Mouse (Mus musculus) cerebellum, adult 9-10 months (tissue): ENCODE results near the gene Bco2.

ENCODE experiments used
- DNase-seq: peaks from one replicate; pipeline ENCODE4 v3.0.0; 2022

The Bco2 gene

DNA sequence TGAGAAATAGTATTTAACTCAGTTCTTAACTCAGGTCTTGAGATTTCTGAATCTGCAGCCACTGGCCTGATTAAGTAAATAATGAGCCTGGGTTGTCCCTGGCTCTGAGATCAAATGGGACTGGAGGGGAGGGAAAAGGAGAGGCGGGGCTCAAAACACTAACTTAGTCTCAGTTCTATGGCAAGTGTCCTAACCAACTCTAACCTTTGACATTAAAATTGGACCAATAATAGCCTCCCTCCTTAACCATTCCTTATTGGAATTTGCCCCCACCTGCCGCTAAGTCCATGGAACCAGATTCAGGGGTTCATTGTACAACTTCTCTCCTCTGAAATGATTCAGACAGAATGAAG lies at the start of gene Bco2:
Gene Bco2, minus strand, starts transcription at position 88 of the 353 bp plus-strand sequence.
- DNase-seq = no peak

DNA sequence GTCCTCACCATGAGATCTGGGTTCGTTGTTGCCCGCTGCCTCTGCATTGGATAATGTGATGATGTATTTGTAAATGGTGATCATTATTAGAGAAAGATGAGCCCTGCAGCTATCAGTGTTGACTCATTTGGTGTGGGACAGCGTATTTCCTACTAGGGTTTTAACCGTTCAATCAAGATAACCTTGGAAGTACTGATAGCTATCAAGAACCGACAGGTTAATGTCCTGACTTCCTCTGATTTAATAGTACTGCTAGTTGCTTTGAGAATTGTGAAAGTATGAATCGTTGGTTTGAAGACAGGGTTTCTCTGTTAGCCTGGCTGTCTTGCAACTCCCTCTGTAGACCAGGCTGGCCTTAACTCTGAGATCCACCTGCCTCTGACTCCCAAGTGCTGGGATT lies 49.4 kb upstream of the Bco2 start:
- no peak for DNase-seq

DNA sequence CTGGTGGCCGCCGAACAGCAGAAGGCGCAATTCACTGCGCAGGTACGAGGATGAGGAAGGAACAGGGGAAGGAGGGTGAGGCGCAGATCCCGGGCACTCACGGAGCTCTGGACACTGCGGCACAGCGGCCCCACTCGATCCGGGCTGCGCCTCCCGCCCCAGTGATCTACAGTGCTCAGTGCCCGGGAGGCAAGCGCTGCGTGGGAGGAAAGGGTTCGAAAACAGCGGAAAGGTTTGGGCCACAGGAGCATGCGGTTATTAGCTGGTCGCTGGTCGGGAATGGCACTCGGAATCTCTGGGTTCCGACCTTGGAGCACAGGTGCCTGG lies 49.0 kb upstream of the Bco2 start:
- no peak for DNase-seq

DNA sequence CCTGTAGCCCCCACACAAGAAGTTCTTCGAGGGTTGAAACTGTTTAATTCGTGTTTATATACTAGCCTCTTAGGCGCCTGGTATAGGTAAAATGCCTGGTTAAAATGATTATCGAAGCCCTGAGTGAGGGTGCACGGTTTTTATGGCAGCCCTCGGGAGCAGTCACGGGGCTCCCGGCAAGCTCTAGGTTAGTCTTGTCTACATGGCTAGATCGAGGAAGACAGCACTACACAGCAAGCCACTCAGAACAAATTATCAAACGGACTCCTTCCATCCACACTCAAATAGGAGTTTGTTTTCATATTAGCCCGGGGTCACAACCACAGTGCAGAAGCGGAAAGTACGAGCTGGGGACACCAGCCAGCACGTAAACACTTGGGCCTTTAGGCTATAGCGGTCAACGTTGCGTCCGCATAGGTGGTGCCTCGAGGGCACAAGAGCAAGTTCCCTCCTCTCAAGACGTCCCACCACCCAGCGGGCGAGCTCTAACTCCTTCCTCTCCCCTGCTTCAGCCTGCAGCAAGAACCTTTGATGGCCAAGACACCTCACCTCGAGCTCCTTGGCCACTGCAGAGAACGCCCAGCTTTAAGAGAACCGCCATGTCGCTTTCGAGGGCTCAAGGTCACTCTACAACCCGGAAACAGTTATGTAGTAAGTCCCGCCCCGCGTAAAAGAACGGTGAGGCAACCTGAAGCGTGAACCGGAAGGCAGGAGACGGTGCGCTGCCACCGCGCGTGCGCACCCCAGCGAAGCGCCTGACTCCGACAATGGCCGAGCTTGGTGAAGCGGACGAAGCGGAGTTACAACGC lies 48.4 kb upstream of the Bco2 start, which contains the start of the genes Sdhd and Timm8b:
Gene Sdhd, minus strand, starts transcription at position 624 of the 809 bp plus-strand sequence.
Gene Timm8b, plus strand, starts transcription at position 722 of the 809 bp plus-strand sequence.
- DNase-seq = peak; percentile 96

DNA sequence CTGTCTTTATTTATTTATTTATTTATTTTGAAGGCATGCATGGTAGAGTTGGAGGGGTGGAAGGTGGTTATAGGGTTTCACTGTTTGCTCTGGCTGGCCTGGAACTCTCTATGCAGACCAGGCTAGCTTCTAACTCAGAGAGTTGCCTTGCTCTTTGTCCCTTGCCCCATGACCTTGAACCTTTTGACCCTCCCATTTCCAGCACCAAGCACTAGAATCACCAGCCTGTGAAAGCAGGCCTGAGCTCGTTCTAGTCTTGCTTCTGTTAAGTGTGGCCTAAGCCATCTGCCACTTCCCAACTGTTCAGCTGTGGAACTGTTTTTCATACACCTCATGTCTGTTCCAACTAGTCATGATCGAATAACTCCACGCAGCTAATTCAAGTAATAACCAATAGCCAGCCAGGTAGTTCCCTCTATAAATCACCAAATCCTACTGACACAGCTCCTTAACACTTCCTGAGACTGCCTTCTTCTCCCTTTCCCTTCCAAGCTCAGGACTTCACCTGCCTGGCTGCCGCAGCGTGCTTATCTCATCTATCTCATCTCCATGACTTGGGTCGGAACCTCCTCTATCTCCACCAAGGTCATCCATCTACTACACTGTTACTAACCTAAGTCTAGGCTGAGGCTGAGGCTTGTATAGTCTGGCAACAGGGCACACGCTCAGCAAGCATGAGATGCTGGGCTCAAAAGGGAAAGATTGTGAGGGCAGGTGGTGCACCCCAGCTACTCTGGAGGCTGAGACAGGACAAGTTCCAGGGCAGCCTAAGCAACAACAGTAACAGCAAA lies 47.3 kb upstream of the Bco2 start:
- no peak for DNase-seq

DNA sequence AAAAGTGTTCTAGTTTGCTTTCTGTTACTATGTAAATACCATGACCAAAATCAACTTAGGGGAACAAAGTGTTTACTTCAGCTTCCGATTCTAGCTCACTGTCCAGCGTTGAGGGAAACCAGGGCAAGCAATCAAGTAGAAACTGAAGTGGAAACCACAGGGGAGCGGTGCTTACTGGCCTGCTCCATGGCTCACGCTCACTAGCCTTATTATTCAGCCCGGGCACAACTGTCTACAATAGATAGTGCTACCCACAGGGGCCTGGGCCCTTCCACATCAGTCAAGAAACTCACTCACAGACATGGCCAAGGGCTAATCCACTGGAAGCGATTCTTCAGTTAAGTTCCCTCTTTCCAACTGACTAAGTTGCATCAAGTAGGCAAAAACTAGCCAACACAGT lies 46.6 kb upstream of the Bco2 start:
- DNase-seq = no peak

DNA sequence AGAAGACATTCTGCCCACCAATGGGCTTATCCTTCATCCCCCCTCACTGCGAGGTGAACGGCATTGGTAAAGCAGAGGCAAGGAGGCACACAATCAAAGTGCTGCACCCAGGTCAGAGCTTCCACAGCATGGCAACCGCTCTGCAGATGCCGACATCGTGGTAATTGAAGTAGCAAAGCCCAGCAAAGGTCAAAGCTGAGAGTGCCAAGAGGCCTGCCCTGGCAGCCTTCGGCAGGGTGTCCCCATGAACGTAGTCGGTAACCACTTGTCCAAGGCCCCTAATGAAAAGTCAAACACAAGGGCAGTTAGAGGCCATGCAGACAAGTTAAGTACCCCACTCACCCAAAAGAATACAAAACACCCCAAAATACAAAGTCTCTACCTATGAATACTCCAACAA lies 42.0 kb upstream of the Bco2 start:
- DNase-seq = no peak

DNA sequence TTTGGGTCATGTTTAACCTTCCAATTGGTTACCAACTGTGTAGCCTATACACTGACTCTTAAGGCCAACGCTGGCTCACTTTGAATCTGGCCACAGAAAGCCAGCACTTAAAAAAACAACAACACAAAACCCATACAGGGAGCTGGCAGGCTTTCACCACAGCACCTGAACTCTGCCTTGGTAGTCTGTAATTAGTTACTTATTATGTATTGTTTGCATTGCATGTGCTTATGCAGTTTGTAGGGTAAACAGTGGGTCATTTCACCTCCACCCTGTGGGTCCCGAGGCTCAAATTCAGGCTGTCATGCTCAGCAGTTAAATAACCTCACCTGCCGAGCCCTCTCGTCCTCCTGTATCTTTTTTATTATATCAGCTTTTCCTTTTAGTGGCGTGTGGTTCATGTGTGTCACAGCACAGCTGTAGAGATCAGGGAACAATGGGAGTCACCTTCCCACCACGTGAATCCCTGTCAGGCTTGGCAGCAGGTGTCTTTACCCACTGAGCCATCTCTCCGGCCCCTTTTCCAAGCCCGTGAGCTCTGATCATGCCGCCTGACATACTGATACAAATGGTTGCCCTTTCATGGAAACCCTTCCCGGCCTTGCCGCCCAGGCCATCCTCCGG lies 39.9 kb upstream of the Bco2 start:
- DNase-seq = no peak

DNA sequence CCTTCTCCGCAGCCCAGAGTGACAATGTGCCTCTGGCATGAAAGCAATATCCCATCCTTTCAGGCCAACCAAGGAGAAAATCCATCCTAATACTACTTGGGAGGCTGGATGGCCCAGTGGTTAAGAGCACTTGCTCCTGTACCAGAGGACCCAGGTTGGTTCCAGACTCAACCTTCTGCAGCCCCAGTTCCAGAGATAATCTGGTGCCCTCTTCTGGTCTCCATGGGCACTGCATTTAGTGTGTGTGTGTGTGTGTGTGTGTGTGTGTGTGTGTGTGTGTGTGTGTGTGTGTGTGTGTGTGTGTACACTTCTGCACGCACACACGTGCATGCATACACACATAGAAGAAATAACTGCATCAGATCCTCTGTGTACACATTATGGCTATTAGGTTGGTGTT lies 38.6 kb upstream of the Bco2 start:
- DNase-seq = no peak

DNA sequence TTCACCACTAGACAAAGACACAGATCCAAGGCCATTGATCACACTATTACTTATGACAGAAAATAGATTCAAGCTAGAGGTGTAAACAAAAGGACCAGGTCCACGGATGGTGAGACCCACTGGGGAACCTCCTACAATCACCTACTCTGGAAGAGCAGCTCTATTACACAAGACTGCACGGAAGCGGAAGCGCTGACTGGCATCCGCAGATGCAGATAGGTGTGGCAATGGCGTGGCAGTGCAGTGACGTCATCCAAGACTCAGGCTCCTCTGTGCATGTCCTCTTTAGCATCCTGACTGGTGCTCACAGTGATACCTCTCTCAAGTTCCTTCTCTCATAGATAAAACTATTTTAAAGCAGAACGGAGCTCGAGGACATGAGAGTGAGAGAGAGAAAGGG lies 38.0 kb upstream of the Bco2 start:
- DNase-seq = no peak

DNA sequence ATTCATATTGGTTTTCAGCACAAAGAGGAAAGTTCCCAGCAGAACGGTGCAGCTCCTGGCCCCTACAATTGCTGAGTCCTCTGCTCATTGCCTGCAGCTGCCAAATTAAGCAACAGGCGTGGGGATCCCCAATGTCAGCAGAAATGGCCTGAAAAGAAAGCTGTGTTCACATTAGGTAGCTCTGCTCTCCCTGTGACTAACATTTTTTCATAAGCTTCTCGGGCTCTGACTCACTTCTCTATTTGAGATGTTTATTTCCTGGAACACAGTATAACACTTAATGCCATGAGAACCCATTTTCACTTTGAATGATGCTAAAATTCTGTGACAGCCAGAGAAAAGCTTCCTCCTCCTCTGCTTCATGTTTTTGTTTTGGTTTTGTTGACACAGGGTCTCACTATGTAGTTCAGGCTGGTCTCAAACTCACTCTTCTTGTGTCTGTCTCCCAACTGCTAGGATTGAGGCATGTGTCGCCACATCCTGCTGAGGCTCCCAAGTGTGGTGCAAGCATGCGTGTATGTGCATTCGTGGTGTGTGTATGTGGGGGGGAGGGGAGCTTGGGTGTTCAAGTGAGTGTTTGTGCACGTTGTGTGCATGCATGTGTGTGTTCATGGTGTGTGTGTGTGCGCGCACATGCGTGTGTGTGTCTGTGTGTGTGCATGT lies 36.0 kb upstream of the Bco2 start:
- no peak for DNase-seq

DNA sequence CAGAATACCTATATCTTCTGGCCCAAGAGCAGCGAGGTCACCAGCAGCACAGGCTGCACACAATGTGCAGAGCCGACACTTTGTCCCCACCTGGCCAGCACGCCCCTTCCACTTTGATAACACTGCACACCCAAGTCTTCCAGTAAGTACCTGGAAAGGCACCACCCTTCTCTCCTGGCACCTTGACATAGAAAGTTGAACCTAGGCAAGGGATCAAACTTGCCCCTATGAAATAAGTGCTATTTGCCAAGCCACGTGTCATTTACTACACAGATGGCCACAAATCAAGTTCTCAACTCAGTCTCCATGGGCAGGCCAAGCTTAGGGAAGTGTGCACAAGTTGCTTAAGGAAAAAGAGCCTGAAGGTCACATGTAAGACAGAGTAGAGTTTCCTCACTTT lies 32.0 kb upstream of the Bco2 start:
- no peak for DNase-seq

DNA sequence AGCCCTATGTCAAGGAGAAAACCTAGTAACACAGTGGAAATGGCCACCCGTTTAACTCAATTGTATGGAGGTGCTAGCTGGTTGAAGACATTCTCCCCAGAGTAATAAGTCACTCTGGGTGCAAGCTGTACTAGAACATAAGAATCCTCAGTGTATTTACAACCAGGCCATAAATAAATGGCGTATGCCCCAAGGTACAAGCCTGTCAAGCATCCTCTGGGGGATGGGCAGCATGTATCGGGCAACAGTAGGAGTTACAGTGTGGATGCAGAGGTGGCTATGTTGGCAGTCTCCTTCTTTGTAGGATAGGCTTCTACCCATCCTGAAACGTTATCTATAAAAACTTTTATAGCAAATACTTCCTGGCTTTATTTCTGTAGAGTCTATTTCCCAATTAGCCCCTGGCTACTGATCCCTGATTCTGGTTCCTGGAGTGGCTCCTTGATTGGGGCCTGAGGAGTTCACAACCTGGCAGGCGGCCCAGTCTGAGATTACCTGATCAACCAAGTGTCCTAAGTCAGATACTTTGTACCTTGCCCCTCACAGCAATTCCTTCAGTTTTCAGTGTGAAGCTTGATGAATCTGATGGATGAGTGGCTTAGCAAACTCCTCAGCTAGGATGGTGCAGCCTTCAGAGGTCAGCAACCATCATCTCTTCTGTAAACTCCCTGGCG lies 30.3 kb upstream of the Bco2 start:
- no peak for DNase-seq

DNA sequence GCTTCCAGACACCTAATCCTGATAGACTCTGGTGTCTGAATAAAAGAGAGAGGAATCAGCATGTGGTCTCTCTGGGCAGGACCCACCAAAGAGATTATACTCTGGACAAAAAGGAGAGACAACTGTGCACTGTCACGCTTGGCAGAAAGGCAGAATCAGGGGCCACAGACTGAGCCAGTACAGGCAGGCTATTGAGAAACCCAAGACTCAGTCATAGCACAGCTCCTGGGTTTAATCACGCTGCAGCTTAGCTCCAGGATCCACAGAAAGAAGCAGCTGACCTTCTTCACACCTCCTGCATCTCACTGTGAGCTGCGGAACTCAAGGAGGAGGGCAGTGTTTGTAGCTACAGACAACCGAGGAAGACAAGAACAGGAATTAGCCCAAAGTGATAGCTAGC lies 25.4 kb upstream of the Bco2 start:
- DNase-seq = no peak

DNA sequence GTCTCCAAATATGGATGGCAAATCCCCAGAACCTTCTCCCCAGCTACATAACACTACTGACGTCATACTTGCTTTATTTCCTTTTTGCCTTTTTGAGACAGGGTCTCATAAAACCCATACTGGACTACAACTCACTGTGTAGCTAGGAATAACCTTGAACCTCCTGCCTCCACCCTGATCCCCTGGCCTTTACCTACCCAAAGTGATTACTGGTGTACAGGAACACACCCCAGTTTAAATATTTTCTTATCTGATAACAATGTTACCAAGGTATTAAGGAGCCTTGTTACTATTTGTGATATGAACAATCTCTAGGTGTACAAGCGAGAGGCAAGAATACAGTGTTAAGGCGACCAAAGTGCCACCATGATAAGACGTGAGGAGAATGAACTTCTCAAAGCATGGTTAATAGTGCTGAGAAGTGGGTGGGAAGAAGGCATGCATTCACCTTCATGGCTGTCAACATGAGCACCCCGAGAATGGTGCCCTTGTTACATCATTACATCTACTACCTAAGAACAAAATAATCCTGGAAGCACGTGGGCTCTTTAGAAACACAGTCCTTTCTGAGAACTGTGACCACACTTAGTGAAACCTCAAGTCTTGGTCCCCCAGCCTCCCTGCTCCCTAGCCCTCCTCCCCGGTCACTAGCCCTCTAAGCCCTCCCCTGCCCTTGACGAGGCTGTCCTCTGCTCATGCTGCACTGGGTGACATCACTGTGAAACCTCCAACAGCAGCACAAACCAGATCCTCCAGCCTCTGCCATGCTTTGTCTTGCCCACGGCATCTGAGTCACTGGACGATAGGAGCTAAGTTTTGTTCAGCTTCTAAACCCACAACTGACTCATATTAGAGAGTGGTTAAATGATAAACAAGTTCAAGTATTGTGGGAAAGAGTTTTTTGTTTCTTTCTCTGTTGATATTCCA lies 14.9 kb upstream of the Bco2 start:
- DNase-seq = no peak

DNA sequence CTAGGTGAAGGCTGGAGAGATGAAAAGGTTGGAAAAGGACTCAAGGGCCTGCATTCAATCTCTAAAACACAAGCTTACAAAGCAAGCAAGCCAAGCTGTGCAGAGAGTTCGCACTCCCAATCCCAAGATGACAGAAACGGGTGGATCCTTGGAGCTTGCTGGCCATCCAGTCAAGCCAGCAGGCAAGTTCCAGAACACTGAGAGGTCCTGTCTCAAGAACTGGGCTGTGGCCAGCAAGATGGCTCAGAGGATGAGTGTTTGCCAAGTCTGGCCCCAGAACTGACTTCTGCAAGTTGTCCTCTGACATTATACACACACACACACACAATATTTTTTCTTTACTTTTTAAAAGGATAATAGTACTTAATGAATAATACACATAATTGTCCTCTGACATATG lies 12.9 kb upstream of the Bco2 start:
- DNase-seq = no peak

DNA sequence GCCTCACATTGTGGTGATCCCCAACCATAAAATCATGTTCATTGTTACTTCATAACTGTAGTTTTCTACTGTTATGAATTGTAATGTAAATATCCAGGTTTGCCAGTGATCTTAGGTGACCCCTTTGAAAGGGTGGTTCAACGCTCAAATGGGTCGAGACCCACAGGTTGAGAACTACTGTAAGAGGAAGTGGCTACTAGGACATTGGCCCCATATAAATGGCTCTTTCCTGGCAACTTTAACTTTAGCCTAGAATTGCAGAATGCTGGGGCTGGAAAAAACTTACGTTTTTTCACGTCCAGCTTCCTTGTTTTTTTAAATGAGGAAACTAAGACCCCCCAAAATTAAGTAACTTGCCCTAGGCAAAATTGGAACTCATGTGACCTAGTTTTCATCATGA lies 12.4 kb upstream of the Bco2 start:
- DNase-seq = no peak

DNA sequence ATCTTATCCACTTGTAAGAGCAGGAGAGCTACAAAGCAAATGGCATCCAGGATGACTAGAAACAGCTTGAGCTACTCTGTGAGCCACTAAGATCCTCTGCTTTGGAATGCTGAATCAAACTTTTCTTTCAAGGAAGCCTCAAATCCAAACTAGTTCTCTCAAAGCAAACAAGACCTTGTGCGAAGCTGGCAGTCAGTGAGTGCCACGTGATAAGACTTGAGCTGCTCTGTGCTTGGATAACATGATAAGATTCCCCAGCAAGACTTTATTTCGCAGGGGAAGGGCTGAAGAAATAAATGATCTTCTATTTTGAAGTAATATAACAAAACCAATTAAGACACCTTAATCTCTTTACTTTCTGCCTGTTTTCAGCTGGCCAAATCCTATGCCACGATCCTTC lies 11.0 kb upstream of the Bco2 start:
- DNase-seq = no peak

DNA sequence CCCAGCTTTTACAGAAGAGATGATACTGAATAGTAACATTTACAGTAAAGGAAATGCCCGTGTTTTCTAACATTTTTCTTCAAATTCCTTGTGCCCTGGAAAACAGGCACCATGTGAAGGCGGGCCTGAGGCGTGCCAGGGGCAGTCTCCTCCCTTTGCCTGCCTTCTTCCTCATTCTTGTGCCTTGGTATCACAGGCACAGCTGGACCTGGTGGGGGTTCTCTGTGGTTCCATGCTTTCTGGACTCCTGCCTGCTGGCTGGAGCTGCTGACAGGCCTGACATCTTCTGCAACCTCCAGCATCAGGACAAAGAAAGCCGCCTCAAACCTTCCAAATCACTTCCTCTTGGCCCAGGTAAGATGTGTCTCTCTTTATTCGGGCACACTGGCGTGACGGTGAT lies 10.2 kb upstream of the Bco2 start:
- DNase-seq = no peak

DNA sequence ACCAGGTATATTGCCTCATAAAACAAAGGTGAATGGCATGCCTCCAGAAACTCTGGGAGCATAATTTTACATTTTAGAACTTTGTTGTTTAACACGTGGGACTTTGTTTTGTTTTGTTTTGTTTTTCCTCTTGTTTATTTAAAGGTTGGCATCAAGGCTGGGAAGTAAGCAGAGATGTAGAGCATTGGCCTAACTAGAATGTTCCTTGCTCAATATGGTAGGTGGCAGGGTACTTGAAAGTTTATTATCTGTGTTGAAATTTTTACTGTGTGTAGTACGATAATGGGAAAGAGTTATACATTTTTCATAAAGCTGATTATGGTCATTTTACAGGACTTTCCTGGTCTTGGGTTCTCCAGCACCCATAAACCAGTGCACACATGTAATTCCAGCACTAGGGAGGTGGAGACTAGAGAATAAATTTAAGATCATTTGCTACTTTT lies 7.0 kb upstream of the Bco2 start:
- DNase-seq = no peak

DNA sequence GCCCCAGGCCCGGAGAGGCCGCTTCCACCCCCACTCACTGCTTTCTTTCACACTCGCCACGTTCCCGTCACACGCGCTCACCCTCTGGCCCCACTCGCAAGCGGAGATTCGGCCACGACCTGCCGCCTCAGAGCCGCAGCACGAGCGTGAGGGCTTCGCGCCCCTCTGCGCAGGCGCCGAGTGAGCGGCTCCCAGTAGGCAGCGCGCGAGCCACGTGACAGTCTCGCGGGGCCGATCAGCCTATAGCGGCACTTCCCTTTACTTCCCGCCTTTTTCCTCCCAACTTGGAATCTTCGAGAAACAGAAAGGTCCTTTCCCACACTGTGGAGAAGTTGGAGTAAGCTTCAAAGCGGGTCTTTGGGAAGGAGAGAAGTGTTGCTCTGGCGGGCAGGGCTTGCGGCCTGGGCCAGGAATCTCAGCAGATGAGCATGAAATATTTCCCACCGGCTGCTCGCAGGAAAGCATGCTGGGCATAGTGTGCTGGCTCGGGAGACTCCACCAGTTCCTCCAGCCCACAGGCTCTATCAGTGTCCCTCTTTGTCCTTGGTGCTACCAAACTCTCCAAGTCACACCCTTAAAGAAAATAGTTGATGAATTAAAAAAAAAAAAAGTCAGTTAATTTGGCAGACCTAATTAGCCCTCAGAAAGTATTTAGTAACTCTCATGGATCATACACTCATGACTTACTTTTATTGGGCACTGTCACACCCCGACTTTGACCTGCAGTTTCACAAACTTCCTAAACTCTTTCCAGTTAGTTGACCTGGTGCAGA lies 6.3 kb upstream of the Bco2 start, which contains the start of gene Tex12:
Gene Tex12, minus strand, starts transcription at position 181 of the 773 bp plus-strand sequence.
- DNase-seq = no peak
